Mouse (Mus musculus): ENCODE results near the gene Krt5. TPM values are rescaled to one million over a fixed set of nuclear protein-coding genes. Genes with fewer than 3 reads are reported as not detected.

The Krt5 gene
- polyA plus RNA-seq (2014; fragmentation: Nextera tagmentation; extraction: Ambion mirVana), result not detected in 2 replicates

GRCm38 (mm10) chr15:101712720-101713119 is at the start of gene Krt5:
TSS of gene Krt5 (minus strand) at chr15:101712898.
- 36% methylated on average over 13 of the region's 13 CpGs for WGBS
- Histone ChIP-seq H3K4me2 (no peak within 1 kb of the TSS), H3K9me3 (ENCODE audit: low read depth, low read length) (no peaks in the 10 kb centered on the region), H3K4me1 (ENCODE audit: insufficient read depth) (no peaks in the 10 kb centered on the region), H3K4me3 (ENCODE audit: low read depth, low read length) (no peak within 1 kb of the TSS), H3K9ac (no peak within 1 kb of the TSS), H3K27ac (ENCODE audit: low read depth) (no peak within 1 kb of the TSS), H3K27me3 (ENCODE audit: insufficient read depth, low read length) (no peaks in the 10 kb centered on the region), H3K36me3 (ENCODE audit: insufficient read depth) (no peaks in the 10 kb centered on the region)
- DNase-seq (no peak), ATAC-seq (ENCODE audit: insufficient read depth) (no peak)
- TF ChIP-seq CTCF (IDR thresholded peaks at IDR 0.05; ENCODE audit: low read depth), result no peak

GRCm38 (mm10) chr15:101742711-101743110 is 30.0 kb upstream of the Krt5 start, which contains the start of gene Krt71:
TSS of gene Krt71 (minus strand) at chr15:101743109.
- H3K4me3 ChIP-seq (ENCODE audit: low read depth, low read length), result no peak within 1 kb of the TSS
- H3K4me1 ChIP-seq (ENCODE audit: insufficient read depth), result no peaks in the 10 kb centered on the region
- no peaks in the 10 kb centered on the region for H3K36me3 ChIP-seq (ENCODE audit: insufficient read depth)
- no peak within 1 kb of the TSS for H3K4me2 ChIP-seq
- 49% methylated on average over 14 of the region's 14 CpGs for WGBS
- H3K27me3 ChIP-seq (ENCODE audit: insufficient read depth, low read length), result no peaks in the 10 kb centered on the region
- no peak within 1 kb of the TSS for H3K27ac ChIP-seq (ENCODE audit: low read depth)
- ATAC-seq (ENCODE audit: insufficient read depth) (no peak), DNase-seq (no peak)
- no peaks in the 10 kb centered on the region for H3K9me3 ChIP-seq (ENCODE audit: low read depth, low read length)
- no peak for TF ChIP-seq CTCF (IDR thresholded peaks at IDR 0.05; ENCODE audit: low read depth)
- H3K9ac ChIP-seq, result no peak within 1 kb of the TSS

- WGBS, result 58% methylated on average over 7 of the region's 7 CpGs
Observed at GRCm38 (mm10) chr15:101737786-101738185, 25.1 kb upstream of the Krt5 start.

DNA sequence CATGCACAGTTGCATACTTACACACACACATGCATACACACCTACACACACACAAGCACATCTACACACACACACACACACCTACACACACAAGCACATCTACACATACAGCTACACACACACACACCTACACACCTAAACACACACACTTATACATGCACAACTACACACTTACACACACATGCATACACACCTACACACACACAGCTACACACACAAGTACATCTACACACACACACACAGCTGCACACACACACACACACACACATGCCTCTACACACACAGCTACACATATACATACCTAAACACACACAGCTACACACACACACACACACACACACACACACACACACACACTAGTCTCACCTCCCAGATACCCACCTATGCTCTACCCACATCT is 18.0 kb upstream of the Krt5 start:
- no peaks in the 10 kb centered on the region for H3K36me3 ChIP-seq (ENCODE audit: insufficient read depth)
- no peak overlapping the region for H3K4me2 ChIP-seq
- no peaks in the 10 kb centered on the region for H3K27me3 ChIP-seq (ENCODE audit: insufficient read depth, low read length)
- no peaks in the 10 kb centered on the region for H3K4me1 ChIP-seq (ENCODE audit: insufficient read depth)
- DNase-seq, result no peak
- no peak overlapping the region for H3K9ac ChIP-seq
- no peaks in the 10 kb centered on the region for H3K9me3 ChIP-seq (ENCODE audit: low read depth, low read length)
- TF ChIP-seq CTCF (IDR thresholded peaks at IDR 0.05; ENCODE audit: low read depth), result no peak
- no peak overlapping the region for H3K4me3 ChIP-seq (ENCODE audit: low read depth, low read length)
- no peak overlapping the region for H3K27ac ChIP-seq (ENCODE audit: low read depth)
- ATAC-seq (ENCODE audit: insufficient read depth), result no peak

More at GRCm38 (mm10) chr15:101737786-101738185, 25.1 kb upstream of the Krt5 start:
- TF ChIP-seq CTCF (IDR thresholded peaks at IDR 0.05; ENCODE audit: low read depth), result no peak
- no peaks in the 10 kb centered on the region for H3K4me1 ChIP-seq (ENCODE audit: insufficient read depth)
- no peaks in the 10 kb centered on the region for H3K27me3 ChIP-seq (ENCODE audit: insufficient read depth, low read length)
- DNase-seq (peak; percentile 13), ATAC-seq (ENCODE audit: insufficient read depth) (no peak)
- no peaks in the 10 kb centered on the region for H3K36me3 ChIP-seq (ENCODE audit: insufficient read depth)
- no peak overlapping the region for H3K9ac ChIP-seq
- H3K9me3 ChIP-seq (ENCODE audit: low read depth, low read length), result no peaks in the 10 kb centered on the region
- no peak overlapping the region for H3K4me3 ChIP-seq (ENCODE audit: low read depth, low read length)
- no peak overlapping the region for H3K27ac ChIP-seq (ENCODE audit: low read depth)
- no peak overlapping the region for H3K4me2 ChIP-seq

DNA sequence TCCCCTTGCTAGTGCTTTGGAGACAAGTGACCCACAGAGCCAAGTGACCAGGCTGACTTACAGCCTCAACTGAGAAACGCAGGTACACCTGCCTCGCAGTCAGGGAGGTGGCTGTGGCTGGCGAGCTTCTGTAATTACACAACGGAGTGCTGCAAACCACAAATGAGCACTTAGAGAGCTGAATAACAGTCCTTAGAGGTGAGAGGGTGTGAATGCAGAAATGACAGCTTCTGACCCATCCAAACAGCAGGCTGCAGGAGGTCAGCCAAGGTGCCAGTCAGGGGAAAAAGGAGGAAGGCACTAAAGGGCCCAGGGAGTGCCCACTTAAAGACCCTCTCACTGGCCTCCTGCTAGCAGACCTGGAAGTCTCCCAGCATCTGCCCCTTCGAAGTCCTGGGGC is 12.0 kb upstream of the Krt5 start:
- H3K9ac ChIP-seq, result no peak overlapping the region
- H3K4me1 ChIP-seq (ENCODE audit: insufficient read depth), result no peaks in the 10 kb centered on the region
- H3K4me3 ChIP-seq (ENCODE audit: low read depth, low read length), result no peak overlapping the region
- H3K27ac ChIP-seq (ENCODE audit: low read depth), result no peak overlapping the region
- H3K4me2 ChIP-seq, result no peak overlapping the region
- no peaks in the 10 kb centered on the region for H3K36me3 ChIP-seq (ENCODE audit: insufficient read depth)
- DNase-seq (no peak), ATAC-seq (ENCODE audit: insufficient read depth) (no peak)
- H3K27me3 ChIP-seq (ENCODE audit: insufficient read depth, low read length), result no peaks in the 10 kb centered on the region
- no peaks in the 10 kb centered on the region for H3K9me3 ChIP-seq (ENCODE audit: low read depth, low read length)
- TF ChIP-seq CTCF (IDR thresholded peaks at IDR 0.05; ENCODE audit: low read depth), result no peak
- 41% methylated on average over 5 of the region's 5 CpGs for WGBS

DNA sequence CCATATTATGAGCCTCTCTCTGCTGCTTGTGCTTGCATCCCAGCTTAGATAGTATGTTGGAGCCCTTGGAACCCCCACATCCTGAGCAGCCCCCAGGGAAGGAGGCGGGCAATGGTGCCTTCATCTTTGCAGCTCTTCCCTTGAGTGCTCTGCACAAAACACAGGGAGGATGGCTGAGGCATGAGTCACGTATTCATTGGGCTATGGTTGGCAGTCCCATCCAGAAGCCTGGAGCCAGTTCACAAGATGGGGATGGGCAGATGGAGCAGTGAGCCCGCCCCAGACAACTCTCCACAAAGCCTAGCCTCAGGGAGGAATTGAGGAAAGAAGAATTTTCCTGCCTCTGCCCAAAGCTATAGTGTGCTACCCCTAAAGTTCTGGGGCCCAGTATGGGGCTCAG is 3.1 kb upstream of the Krt5 start:
- H3K36me3 ChIP-seq (ENCODE audit: insufficient read depth), result no peaks in the 10 kb centered on the region
- 72% methylated on average over 3 of the region's 3 CpGs for WGBS
- TF ChIP-seq CTCF (IDR thresholded peaks at IDR 0.05; ENCODE audit: low read depth), result no peak
- no peak overlapping the region for H3K4me2 ChIP-seq
- no peak for DNase-seq
- H3K4me1 ChIP-seq (ENCODE audit: insufficient read depth), result no peaks in the 10 kb centered on the region
- no peak overlapping the region for H3K9ac ChIP-seq
- no peak overlapping the region for H3K27ac ChIP-seq (ENCODE audit: low read depth)
- no peaks in the 10 kb centered on the region for H3K9me3 ChIP-seq (ENCODE audit: low read depth, low read length)
- no peak for ATAC-seq (ENCODE audit: insufficient read depth)
- H3K27me3 ChIP-seq (ENCODE audit: insufficient read depth, low read length), result no peaks in the 10 kb centered on the region
- no peak overlapping the region for H3K4me3 ChIP-seq (ENCODE audit: low read depth, low read length)

- Histone ChIP-seq H3K4me3 (ENCODE audit: low read depth, low read length) (no peak overlapping the region), H3K4me2 (no peak overlapping the region), H3K27ac (ENCODE audit: low read depth) (no peak overlapping the region), H3K9ac (no peak overlapping the region), H3K4me1 (ENCODE audit: insufficient read depth) (no peaks in the 10 kb centered on the region), H3K36me3 (ENCODE audit: insufficient read depth) (no peaks in the 10 kb centered on the region), H3K27me3 (ENCODE audit: insufficient read depth, low read length) (no peaks in the 10 kb centered on the region), H3K9me3 (ENCODE audit: low read depth, low read length) (no peaks in the 10 kb centered on the region)
- 53% methylated on average over 5 of the region's 5 CpGs for WGBS
- DNase-seq (no peak), ATAC-seq (ENCODE audit: insufficient read depth) (no peak)
- no peak for TF ChIP-seq CTCF (IDR thresholded peaks at IDR 0.05; ENCODE audit: low read depth)
Observed at GRCm38 (mm10) chr15:101714356-101714755, 1.7 kb upstream of the Krt5 start.

- WGBS, result 61% methylated on average over 8 of the region's 8 CpGs
- TF ChIP-seq CTCF (IDR thresholded peaks at IDR 0.05; ENCODE audit: low read depth), result no peak
- Histone ChIP-seq H3K9me3 (ENCODE audit: low read depth, low read length) (no peaks in the 10 kb centered on the region), H3K4me3 (ENCODE audit: low read depth, low read length) (no peak overlapping the region), H3K27me3 (ENCODE audit: insufficient read depth, low read length) (no peaks in the 10 kb centered on the region), H3K4me2 (no peak overlapping the region), H3K9ac (no peak overlapping the region), H3K36me3 (ENCODE audit: insufficient read depth) (no peaks in the 10 kb centered on the region), H3K4me1 (ENCODE audit: insufficient read depth) (no peaks in the 10 kb centered on the region), H3K27ac (ENCODE audit: low read depth) (no peak overlapping the region)
- DNase-seq (no peak), ATAC-seq (ENCODE audit: insufficient read depth) (no peak)
Observed at GRCm38 (mm10) chr15:101713731-101714130, 1.0 kb upstream of the Krt5 start.
